Mouse (Mus musculus): ENCODE measurements around the gene Fhl1.

- no peak for TF ChIP-seq CTCF (IDR thresholded peaks at IDR 0.05; ENCODE audit: low read depth)
- TF ChIP-seq EP300 (IDR thresholded peaks at IDR 0.05; ENCODE audit: low read depth) = no peak
Observed at GRCm38 (mm10) chrX:56692554-56692953, 39.0 kb upstream of the Fhl1 start.
